Mouse (Mus musculus): ENCODE results near the gene Ptger2.

Gene Ptger2

GRCm38 (mm10) chr14:45048128-45048527 is 60.1 kb downstream of the Ptger2 start:
- DNase-seq (ENCODE audit: low read depth, low spot score): no peak

GRCm38 (mm10) chr14:45049689-45050418 is 61.9 kb downstream of the Ptger2 start:
- peak; percentile 54 for DNase-seq (ENCODE audit: low read depth, low spot score)

GRCm38 (mm10) chr14:45050419-45050776 is 62.4 kb downstream of the Ptger2 start:
- no peak for DNase-seq (ENCODE audit: low read depth, low spot score)

- DNase-seq (ENCODE audit: low read depth, low spot score): no peak
These were observed 63.1 kb downstream of the Ptger2 start for GRCm38 (mm10) chr14:45051116-45051515.
